Mouse (Mus musculus): ENCODE data around the gene Zkscan6. TPM values are rescaled to one million over a fixed set of nuclear protein-coding genes. Genes with fewer than 3 reads are reported as not detected.

Gene Zkscan6
- polyA plus RNA-seq (2014; fragmentation: Nextera tagmentation; extraction: Ambion mirVana) = 14.5 and 15.8 TPM in 2 replicates

DNA sequence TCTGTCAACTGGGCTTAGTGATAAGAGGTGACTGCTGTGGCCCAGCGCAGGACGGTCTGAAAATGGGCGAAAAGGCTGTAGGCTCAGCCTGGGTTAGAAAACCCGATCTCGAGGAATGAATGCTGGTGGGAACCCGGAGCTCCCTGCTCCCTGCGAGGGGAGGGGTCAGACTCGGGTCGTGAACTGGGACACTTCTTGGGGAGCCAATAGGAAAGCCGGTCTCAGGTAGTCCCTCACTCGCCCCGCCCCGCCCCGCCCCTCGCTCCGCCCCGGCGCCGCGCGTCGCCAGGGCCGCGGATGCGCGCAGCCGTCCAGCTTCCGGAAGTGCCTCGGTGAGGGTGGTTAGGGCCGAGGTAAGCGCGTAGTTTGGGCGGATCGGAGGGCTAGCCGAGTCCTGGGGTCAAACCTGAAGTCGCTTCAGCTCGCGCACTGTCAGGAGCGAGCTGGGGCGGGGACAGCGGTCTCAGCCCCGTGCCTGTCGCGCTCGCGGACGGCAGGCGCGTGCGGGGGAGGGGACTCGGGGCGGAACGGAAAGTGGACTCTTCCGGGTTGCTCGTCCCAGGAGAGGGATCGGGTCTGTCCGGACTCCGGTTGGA lies at the start of gene Zkscan6:
Zkscan6 (plus strand) TSS at position 267 of the 596 bp plus-strand sequence.
- H3K4me2 ChIP-seq (ENCODE audit: low read depth) = peak within 1 kb of the TSS; percentile 90
- no peaks in the 10 kb centered on the region for H3K36me3 ChIP-seq (ENCODE audit: control insufficient read depth, insufficient read depth, low read length)
- peak within 1 kb of the TSS; percentile 86 for H3K4me3 ChIP-seq (ENCODE audit: low read depth, low read length)
- H3K27me3 ChIP-seq (ENCODE audit: control insufficient read depth, insufficient read depth, low read length) = no peaks in the 10 kb centered on the region
- peak within 1 kb of the TSS; percentile 78 for H3K9ac ChIP-seq (ENCODE audit: low read length)
- H3K4me1 ChIP-seq (ENCODE audit: control insufficient read depth, insufficient read depth, low read length) = 0 out of 2 replicates have a peak, but pooled peaks cover 4% of the 10 kb centered on the region
- DNase-seq (ENCODE audit: low spot score) (peak; percentile 93), ATAC-seq (ENCODE audit: insufficient read depth, low FRiP score, low TSS enrichment) (peak; percentile 97)
- H3K9me3 ChIP-seq (ENCODE audit: control insufficient read depth, low read length) = no peaks in the 10 kb centered on the region
- H3K27ac ChIP-seq (ENCODE audit: low read depth, low read length) = peak within 1 kb of the TSS; percentile 85
- under 1% methylated on average over 58 of the region's 58 CpGs for WGBS

DNA sequence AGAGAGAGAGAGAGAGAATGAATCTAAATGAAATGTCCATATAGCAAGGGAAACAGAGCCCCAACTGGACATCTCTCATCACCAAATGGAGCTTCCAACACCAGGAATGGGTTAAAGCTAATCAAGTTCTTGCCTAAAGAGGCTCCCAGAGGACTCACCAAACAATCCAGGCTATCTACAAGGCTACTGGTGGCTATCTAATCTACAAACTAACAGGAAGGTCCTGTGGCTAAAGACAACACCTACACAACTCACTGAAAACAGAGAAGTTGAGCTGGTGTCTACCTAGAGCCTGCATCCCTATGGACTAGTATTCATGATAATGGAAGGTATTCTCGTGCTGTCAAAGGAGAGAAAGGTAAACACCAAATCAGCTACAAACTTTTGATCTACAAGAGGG lies 47.6 kb upstream of the Zkscan6 start:
- no peak overlapping the region for H3K27ac ChIP-seq (ENCODE audit: low read depth, low read length)
- H3K9ac ChIP-seq (ENCODE audit: low read length) = no peak overlapping the region
- DNase-seq (ENCODE audit: low spot score) = no peak
- H3K4me2 ChIP-seq (ENCODE audit: low read depth) = no peak overlapping the region
- H3K4me1 ChIP-seq (ENCODE audit: control insufficient read depth, insufficient read depth, low read length) = no peaks in the 10 kb centered on the region
- no peak overlapping the region for H3K4me3 ChIP-seq (ENCODE audit: low read depth, low read length)
- ATAC-seq (ENCODE audit: insufficient read depth, low FRiP score, low TSS enrichment) = no peak
- no peaks in the 10 kb centered on the region for H3K36me3 ChIP-seq (ENCODE audit: control insufficient read depth, insufficient read depth, low read length)
- no peaks in the 10 kb centered on the region for H3K27me3 ChIP-seq (ENCODE audit: control insufficient read depth, insufficient read depth, low read length)
- no peaks in the 10 kb centered on the region for H3K9me3 ChIP-seq (ENCODE audit: control insufficient read depth, low read length)
- 88% methylated on average over 1 of the region's 1 CpGs for WGBS

DNA sequence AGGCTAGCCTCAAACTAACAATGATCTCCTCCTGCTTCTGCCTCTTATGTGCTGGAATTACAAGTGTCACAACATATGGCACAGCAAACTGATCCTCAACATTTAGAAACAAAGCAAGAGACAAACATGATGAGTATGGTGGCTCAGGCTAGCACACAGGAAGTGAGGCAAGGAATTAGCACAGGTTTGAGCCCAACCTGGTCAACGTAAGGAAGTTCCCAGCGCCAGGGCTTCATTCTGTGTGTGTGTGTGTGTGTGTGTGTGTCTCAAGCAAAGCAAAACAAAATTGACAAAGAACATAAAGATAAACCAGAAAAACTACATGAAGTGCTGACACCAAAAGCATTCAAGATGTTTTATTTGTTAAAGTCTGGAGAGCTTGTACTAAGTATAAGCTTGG lies 46.1 kb upstream of the Zkscan6 start:
- Histone ChIP-seq H3K36me3 (ENCODE audit: control insufficient read depth, insufficient read depth, low read length) (no peaks in the 10 kb centered on the region), H3K9me3 (ENCODE audit: control insufficient read depth, low read length) (no peaks in the 10 kb centered on the region), H3K27me3 (ENCODE audit: control insufficient read depth, insufficient read depth, low read length) (no peaks in the 10 kb centered on the region), H3K4me2 (ENCODE audit: low read depth) (no peak overlapping the region), H3K9ac (ENCODE audit: low read length) (no peak overlapping the region), H3K4me1 (ENCODE audit: control insufficient read depth, insufficient read depth, low read length) (no peaks in the 10 kb centered on the region), H3K4me3 (ENCODE audit: low read depth, low read length) (no peak overlapping the region), H3K27ac (ENCODE audit: low read depth, low read length) (no peak overlapping the region)
- DNase-seq (ENCODE audit: low spot score) = no peak
- WGBS = 90% methylated on average over 2 of the region's 2 CpGs
- no peak for ATAC-seq (ENCODE audit: insufficient read depth, low FRiP score, low TSS enrichment)

- H3K36me3 ChIP-seq (ENCODE audit: control insufficient read depth, insufficient read depth, low read length) = no peaks in the 10 kb centered on the region
- H3K4me3 ChIP-seq (ENCODE audit: low read depth, low read length) = no peak overlapping the region
- no peak overlapping the region for H3K9ac ChIP-seq (ENCODE audit: low read length)
- no peaks in the 10 kb centered on the region for H3K27me3 ChIP-seq (ENCODE audit: control insufficient read depth, insufficient read depth, low read length)
- H3K4me1 ChIP-seq (ENCODE audit: control insufficient read depth, insufficient read depth, low read length) = no peaks in the 10 kb centered on the region
- no peak overlapping the region for H3K27ac ChIP-seq (ENCODE audit: low read depth, low read length)
- no peaks in the 10 kb centered on the region for H3K9me3 ChIP-seq (ENCODE audit: control insufficient read depth, low read length)
- DNase-seq (ENCODE audit: low spot score) (no peak), ATAC-seq (ENCODE audit: insufficient read depth, low FRiP score, low TSS enrichment) (no peak)
- no peak overlapping the region for H3K4me2 ChIP-seq (ENCODE audit: low read depth)
These were observed 38.5 kb upstream of the Zkscan6 start for GRCm38 (mm10) chr11:65768445-65768844.

GRCm38 (mm10) chr11:65769990-65770389 lies 37.0 kb upstream of the Zkscan6 start:
- DNase-seq (ENCODE audit: low spot score) = no peak
- no peaks in the 10 kb centered on the region for H3K36me3 ChIP-seq (ENCODE audit: control insufficient read depth, insufficient read depth, low read length)
- no peak overlapping the region for H3K4me3 ChIP-seq (ENCODE audit: low read depth, low read length)
- H3K9me3 ChIP-seq (ENCODE audit: control insufficient read depth, low read length) = no peaks in the 10 kb centered on the region
- H3K27me3 ChIP-seq (ENCODE audit: control insufficient read depth, insufficient read depth, low read length) = no peaks in the 10 kb centered on the region
- no peak overlapping the region for H3K4me2 ChIP-seq (ENCODE audit: low read depth)
- no peaks in the 10 kb centered on the region for H3K4me1 ChIP-seq (ENCODE audit: control insufficient read depth, insufficient read depth, low read length)
- H3K9ac ChIP-seq (ENCODE audit: low read length) = no peak overlapping the region
- H3K27ac ChIP-seq (ENCODE audit: low read depth, low read length) = no peak overlapping the region
- no peak for ATAC-seq (ENCODE audit: insufficient read depth, low FRiP score, low TSS enrichment)
- 88% methylated on average over 5 of the region's 5 CpGs for WGBS

- no peak for ATAC-seq (ENCODE audit: insufficient read depth, low FRiP score, low TSS enrichment)
- Histone ChIP-seq H3K4me2 (ENCODE audit: low read depth) (no peak overlapping the region), H3K36me3 (ENCODE audit: control insufficient read depth, insufficient read depth, low read length) (no peaks in the 10 kb centered on the region), H3K9ac (ENCODE audit: low read length) (no peak overlapping the region), H3K4me1 (ENCODE audit: control insufficient read depth, insufficient read depth, low read length) (no peaks in the 10 kb centered on the region), H3K4me3 (ENCODE audit: low read depth, low read length) (no peak overlapping the region), H3K9me3 (ENCODE audit: control insufficient read depth, low read length) (no peaks in the 10 kb centered on the region), H3K27ac (ENCODE audit: low read depth, low read length) (no peak overlapping the region), H3K27me3 (ENCODE audit: control insufficient read depth, insufficient read depth, low read length) (no peaks in the 10 kb centered on the region)
- DNase-seq (ENCODE audit: low spot score) = no peak
- WGBS = 96% methylated on average over 1 of the region's 1 CpGs
These were observed 35.4 kb upstream of the Zkscan6 start for GRCm38 (mm10) chr11:65771546-65771945.

- Histone ChIP-seq H3K36me3 (ENCODE audit: control insufficient read depth, insufficient read depth, low read length) (no peaks in the 10 kb centered on the region), H3K27ac (ENCODE audit: low read depth, low read length) (no peak overlapping the region), H3K27me3 (ENCODE audit: control insufficient read depth, insufficient read depth, low read length) (no peaks in the 10 kb centered on the region), H3K9me3 (ENCODE audit: control insufficient read depth, low read length) (no peaks in the 10 kb centered on the region), H3K9ac (ENCODE audit: low read length) (no peak overlapping the region), H3K4me1 (ENCODE audit: control insufficient read depth, insufficient read depth, low read length) (no peaks in the 10 kb centered on the region), H3K4me2 (ENCODE audit: low read depth) (no peak overlapping the region), H3K4me3 (ENCODE audit: low read depth, low read length) (no peak overlapping the region)
- 85% methylated on average over 2 of the region's 2 CpGs for WGBS
- no peak for DNase-seq (ENCODE audit: low spot score)
- no peak for ATAC-seq (ENCODE audit: insufficient read depth, low FRiP score, low TSS enrichment)
These were observed 33.4 kb upstream of the Zkscan6 start for GRCm38 (mm10) chr11:65773535-65773934.

DNA sequence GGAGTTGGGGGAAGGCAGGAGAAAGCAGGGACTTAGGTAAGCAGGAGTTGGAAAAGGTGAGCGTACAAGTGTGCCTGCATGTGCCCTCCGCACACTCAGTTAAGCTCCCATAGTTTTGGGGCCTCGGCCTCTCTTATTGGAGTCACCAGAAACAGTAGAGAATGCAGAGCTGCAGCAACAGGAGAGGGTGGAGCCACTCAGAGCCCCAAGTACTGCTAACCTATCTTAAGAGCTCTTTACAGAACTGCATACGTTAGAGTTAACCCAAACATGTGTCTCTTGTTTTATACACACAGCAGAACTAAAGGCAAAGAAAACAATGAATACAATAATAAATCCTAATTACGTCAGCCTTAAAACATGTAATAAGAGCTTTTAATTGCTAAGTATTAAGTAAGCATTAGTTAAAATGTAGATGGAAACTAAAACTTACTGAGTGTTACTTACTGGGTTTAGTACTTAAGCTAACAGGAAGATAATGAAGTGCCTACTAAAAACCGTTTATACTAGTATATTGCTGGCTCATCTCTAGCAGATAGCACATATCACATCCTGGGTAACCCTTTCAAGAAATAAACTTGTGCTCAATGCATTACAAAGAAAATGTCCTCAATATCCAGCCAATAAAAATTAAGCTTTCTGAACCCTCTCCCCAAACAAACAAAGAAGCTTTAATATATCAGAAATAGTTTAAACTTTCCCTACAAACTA lies 32.9 kb upstream of the Zkscan6 start:
- Histone ChIP-seq H3K27ac (ENCODE audit: low read depth, low read length) (no peak overlapping the region), H3K4me1 (ENCODE audit: control insufficient read depth, insufficient read depth, low read length) (no peaks in the 10 kb centered on the region), H3K4me2 (ENCODE audit: low read depth) (no peak overlapping the region), H3K9me3 (ENCODE audit: control insufficient read depth, low read length) (no peaks in the 10 kb centered on the region), H3K27me3 (ENCODE audit: control insufficient read depth, insufficient read depth, low read length) (no peaks in the 10 kb centered on the region), H3K9ac (ENCODE audit: low read length) (no peak overlapping the region), H3K36me3 (ENCODE audit: control insufficient read depth, insufficient read depth, low read length) (no peaks in the 10 kb centered on the region), H3K4me3 (ENCODE audit: low read depth, low read length) (no peak overlapping the region)
- ATAC-seq (ENCODE audit: insufficient read depth, low FRiP score, low TSS enrichment) (no peak), DNase-seq (ENCODE audit: low spot score) (no peak)
- 83% methylated on average over 6 of the region's 6 CpGs for WGBS
